Mouse (Mus musculus) heart, adult 2 months (tissue): ENCODE measurements around the gene Zfp644.

Experiments
- CTCF ChIP-seq: fragments of 200-600 bp; IDR thresholded peaks from 2 replicates; pipeline ENCODE4 v1.8.1; 2022; ENCODE audit warnings: antibody characterized with exemption, mild to moderate bottlenecking, moderate library complexity
- EP300 ChIP-seq: fragments of 200-500 bp; IDR thresholded peaks from 2 replicates; pipeline ENCODE4 v1.6.1; 2011; ENCODE audit warnings: low read depth, low read length, control low read depth; ENCODE audit not compliant: insufficient read depth

- no peak for TF ChIP-seq CTCF
- TF ChIP-seq EP300 = no peak
These were observed 82.1 kb downstream of the Zfp644 start for GRCm38 (mm10) chr5:106615006-106615405.
